Mouse (Mus musculus) E14TG2a.4 (cell line): ENCODE measurements at regions not wholly inside any gene's neighbourhood (a gene's known extent, or its start where the extent isn't known, plus 50 kb on each side); places are given as distances from the start of the nearest gene placed in this dataset.

Source experiments
- CTCF ChIP-seq: conservative IDR thresholded peaks from 2 replicates; pipeline ENCODE4 v1.5.1; 2014; ENCODE audit warnings: low read length
- NANOG ChIP-seq: IDR thresholded peaks from 2 replicates; pipeline ENCODE4 v1.6.1; 2014; ENCODE audit warnings: borderline replicate concordance, low read length, mixed read lengths
- POU5F1 ChIP-seq: IDR thresholded peaks from 2 replicates; pipeline ENCODE4 v1.6.1; 2014; ENCODE audit warnings: low read length, borderline replicate concordance

DNA sequence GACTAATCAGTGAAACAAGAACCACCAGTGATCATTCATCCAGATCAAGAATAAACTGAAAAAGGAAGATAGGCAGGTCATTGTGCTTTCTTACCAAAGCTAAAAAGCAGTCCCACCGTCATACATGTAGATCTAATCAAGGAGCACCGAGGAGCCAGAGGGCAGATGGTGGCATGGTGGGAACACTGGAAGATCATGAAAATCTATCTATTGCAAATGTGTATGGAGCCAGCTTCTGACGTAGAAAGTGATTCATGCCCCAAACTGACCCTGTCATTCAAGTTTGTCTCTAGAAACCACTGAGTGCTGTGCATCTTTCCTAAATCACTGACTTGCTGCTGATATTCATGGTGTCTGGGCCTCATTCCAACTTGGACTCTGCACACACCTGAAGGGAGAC is 299.0 kb upstream of the Irx4 start:
- TF ChIP-seq CTCF (no peak), POU5F1 (no peak), NANOG (no peak)
